Mouse (Mus musculus) retina, postnatal 1 day (tissue): ENCODE data around the gene Scd4.
A peak's percentile ranks its signal among the peaks of the same experiment; 100 is the strongest.

Source experiments
- DNase-seq: peaks from one replicate; pipeline ENCODE4 v3.0.0-alpha.2; 2012

Scd4 gene

GRCm38 (mm10) chr19:44382682-44383321, 49.9 kb downstream of the Scd4 start:
- peak; percentile 67 for DNase-seq

DNA sequence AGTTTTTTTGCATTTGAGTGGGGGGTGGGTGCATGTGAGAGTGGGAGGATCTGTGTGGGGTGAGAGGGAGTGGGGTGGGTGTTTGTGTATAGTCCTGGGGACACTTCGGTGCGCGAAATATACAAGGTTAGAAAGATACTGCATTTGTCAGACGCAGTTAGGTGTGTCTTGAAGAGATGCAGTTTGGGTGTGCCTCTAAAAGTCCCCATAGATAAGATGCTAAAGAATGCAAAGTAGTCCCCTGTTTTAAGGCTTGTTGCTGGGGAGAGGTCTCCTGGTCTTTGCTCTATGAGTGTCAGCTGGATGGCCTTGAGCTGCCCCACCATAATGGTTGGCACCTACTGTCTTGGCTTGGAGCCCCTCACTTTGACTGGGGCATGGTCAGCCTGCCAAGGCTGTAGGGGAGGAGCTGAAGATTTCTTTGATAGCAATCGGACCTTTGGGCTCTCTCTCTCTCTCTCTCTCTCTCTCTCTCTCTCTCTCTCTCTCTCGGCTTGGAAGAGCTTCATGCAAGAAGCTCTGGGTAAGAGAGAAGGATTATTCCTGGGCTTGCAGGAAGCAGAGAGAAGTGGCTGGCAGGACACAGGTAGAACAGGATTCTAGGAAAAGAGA, 53.1 kb downstream of the Scd4 start:
- DNase-seq = no peak

GRCm38 (mm10) chr19:44387089-44387671, 54.3 kb downstream of the Scd4 start:
- DNase-seq = no peak

DNA sequence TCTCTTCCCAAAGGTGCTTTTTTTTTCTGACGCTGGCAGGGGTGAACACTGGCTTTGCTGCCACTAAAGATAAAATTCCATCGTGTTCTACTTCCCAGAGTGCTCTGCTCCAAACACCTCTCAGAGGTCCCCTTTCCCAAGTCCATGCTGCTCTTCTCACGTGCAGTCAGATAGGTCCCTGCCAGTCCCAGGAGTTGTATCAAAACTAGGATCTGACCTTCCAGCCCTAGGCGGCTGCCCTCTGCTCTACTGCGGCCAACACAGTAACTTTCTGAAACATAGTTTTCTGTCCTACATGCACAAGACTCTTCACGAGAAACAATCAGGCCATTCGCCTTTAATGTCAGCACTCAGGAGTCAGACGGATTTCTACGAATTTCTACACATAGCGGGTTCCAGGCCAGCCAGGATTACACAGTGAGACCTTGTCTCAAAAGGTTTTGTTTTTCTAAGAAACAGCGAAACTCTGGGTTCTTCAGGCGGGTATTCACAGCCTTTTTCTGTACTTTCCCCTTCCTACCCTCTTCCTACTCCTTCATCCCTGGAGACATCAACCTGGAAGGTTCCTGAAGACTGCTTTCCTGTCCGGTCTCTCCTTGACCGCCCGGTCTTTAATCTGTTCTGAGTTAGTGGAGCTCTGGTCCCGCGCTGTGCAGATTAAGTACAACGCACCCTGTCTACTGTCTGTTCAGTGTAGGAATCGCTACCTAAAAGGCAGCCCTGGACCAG, 55.0 kb downstream of the Scd4 start:
- no peak for DNase-seq

- DNase-seq = peak; percentile 97
Observed at GRCm38 (mm10) chr19:44388475-44389428, 55.9 kb downstream of the Scd4 start.

DNA sequence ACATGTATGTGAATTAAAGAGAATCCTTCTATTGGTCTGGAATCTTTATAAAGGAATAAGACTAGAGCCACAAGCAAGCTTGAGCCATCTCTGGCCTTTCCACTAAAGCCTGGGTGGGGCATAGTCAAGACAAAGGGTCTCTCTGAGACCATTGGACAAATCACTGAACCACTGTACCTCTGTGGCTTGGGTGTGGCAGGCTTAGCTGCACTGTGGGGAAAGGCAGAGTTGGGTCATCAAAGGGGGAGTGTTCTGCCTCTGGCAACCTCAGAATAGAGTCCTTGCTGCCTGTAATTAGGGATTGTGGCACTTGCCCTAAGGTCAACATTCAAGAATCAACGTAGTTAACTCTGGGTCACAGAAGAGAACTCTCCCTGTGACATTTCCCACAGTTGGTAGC, 56.6 kb downstream of the Scd4 start:
- no peak for DNase-seq

DNA sequence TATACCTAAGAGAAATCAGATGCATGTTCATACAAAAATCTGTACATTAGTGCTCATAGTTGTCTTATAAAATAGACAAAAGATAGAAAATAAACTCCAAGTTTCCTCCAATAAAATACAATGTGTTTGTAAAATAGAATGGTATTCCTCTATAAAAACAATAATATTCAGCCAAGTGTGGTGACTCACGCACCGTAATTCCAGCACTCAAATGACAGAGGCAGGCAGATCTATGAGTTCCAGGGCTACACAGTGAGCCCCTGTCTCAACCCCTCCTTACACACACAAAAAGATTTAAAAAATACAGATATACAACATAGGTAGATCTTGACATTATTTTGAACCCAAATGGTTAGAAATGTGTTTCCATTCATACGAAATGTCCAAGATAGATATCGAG, 59.0 kb downstream of the Scd4 start:
- no peak for DNase-seq

GRCm38 (mm10) chr19:44392339-44393009, 59.6 kb downstream of the Scd4 start:
- no peak for DNase-seq

GRCm38 (mm10) chr19:44393962-44394422, 61.1 kb downstream of the Scd4 start:
- DNase-seq = no peak

GRCm38 (mm10) chr19:44394972-44395371, 62.1 kb downstream of the Scd4 start:
- DNase-seq = no peak
